Mouse (Mus musculus) induced T-regulatory cell, adult 2 months (primary cell): Measurements from ENCODE around the gene Hook2.

ENCODE experiments used
- DNase-seq: peaks from one replicate; pipeline ENCODE4 v3.0.0-alpha.2; 2012; ENCODE audit warnings: low read depth

The Hook2 gene

DNA sequence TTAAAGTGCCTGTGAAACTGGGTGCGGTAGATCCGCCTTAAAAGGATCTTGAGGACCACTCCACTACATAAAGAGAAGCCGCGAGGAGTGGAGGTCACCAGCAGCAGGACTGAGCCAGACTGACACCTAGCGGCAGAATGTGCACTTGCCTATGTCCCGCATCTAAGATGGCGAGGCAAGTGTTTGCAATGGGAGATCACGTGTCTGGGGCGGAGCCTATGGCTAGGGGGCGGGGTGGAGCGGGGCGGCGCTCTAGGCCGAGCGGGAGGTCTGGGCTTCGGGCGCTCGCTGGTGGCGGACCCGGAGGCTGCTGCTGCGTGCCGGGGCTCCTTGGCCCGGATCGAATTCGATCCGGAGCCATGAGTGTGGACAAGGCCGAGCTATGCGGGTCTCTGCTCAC is at the start of gene Hook2:
TSS of gene Hook2 (plus strand) at position 255 of the 400 bp plus-strand sequence.
- DNase-seq: peak; percentile 100

- no peak for DNase-seq
Measured at GRCm38 (mm10) chr8:84943699-84944098, 46.7 kb upstream of the Hook2 start.

DNA sequence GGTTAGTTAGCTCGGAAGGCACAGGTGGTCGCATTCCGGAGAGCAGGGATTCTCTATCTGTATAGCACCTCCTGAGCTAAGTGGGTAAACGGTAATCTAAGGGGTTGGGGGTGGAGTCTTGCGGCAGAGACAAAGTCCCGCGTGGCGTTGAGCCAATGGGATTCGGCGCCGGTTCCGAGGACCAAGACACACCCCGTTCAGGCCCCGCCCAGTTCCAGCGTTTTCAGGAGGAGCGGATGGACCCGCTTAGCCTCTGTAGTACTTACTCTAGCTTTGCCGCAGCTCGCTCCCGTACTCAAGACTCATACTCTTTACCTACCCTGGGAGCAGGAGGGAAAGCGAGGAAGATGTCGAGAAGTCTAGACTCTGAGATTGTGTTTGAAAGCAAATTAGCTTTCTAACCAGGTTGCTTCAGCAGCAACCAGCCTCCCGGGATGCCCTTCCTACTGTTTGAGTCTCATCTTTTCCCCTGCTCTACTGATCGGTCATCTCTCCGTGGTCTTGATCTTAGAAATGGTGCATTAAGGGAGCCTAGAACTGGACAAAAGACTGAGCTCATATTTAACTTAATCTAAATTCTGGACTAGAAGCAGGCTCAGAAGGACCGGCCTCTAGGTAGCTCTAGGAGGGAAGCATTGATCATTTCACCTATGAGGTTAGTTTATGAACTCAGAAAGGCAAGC is 45.8 kb upstream of the Hook2 start:
- peak; percentile 71 for DNase-seq

- no peak for DNase-seq
Measured at GRCm38 (mm10) chr8:84945235-84945632, 45.2 kb upstream of the Hook2 start.

- DNase-seq: no peak
Measured at GRCm38 (mm10) chr8:84945633-84946527, 44.5 kb upstream of the Hook2 start.

DNA sequence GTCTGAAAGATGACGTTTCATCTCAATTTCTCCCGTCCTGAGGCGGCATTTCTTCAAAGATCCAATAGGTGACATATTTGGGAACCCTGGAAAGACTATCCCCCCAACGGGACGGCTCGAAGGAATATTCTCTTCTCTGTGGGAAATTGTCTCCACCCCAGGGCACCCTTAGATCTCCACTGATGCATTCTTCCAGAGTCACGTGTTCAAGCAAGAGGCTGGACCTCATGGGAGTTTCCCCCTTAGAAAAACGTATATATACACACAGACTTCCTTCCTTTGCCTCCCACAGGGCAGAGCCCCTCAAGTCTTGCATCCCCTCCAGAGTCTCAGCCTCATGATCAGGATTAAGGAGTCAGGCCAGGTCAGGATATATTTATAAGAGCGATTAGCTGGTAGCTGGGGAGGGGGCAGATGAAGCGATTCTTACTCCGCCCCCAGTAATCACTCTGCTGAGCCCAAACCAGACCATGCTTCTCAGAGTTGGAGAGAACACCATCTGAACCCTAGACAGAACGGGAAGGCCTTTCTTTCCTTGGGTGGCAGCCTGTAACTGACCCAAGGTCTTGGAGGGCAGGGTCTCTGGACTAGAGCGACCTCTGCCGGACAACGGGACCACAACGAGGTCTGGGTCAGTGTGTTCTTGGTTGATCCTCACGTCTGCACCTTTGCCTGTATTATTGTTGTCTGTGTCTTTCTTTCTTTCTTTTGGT is 43.7 kb upstream of the Hook2 start, which contains the start of gene Rtbdn:
TSS of gene Rtbdn (plus strand) at position 464 of the 713 bp plus-strand sequence.
- no peak for DNase-seq

GRCm38 (mm10) chr8:84947241-84947545 is 43.2 kb upstream of the Hook2 start:
- DNase-seq: peak; percentile 74

DNA sequence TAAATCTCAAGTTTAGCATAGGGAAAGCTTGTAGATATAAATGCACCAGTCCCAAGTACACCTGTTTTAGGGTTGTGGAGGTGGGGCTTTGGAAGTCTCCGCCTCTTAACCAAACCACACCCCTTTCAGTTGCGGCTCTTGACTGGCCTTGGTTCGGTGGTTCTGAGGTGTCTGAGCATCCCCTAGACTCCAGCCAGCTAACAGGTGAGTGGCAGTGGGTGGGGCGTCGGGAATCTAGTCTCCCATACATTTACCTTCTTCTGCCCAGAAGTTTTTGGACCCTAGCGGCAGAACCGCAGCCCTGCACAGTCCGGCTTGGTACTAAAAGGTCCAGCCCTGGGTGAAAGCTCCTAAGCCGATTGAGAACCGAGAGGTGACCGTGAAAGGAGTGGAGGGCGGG is 40.6 kb upstream of the Hook2 start:
- DNase-seq: no peak

DNA sequence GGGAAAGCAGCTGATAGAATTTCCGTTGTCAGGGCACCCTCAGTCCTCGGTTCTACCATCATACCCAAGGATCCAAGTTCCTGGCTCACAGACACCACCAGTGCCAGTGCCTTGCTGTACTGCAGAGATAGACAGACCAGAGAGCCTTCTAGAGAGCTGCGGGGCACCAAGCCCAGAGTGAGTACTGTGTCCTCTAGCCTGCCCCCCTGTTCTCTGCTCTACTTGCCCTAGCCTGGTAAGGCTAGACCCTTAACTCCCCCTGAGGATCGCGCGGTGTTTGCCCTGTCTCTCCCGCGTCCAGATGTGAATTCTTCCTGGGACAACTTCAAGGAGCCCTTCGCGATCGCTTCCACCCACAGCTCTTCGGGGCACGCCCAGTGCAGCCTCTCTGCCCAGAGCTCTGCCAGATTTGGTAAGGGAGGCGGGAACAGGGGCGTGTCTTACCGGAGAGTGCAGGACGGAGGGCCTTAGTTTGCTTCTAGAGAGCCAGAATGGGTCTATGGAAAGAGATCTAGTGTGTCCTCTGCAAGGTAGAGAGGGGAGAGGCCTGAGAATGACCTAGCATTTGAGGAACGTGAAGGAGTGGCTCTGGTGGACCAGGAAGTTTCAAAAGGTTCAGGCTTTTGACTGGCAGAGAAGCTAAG is 37.7 kb upstream of the Hook2 start:
- DNase-seq: peak; percentile 64

DNA sequence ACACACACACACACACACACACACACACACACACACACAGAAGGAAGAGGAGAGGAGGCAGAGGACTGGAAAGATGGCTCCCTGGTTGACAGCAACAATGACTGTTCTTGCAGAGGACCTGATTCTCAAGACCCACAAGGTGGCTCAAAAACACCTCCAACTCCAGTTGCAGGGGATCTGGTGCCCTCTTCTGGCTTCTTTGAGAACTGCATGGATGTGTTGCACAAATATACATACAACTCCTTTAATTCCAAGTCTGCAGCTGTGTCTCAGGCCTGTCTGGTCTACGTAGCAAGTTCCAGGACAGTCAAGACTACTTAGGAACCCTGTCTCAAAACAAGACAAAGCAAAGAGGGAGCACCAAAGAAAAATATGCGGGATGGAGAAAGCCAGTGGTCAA is 33.6 kb upstream of the Hook2 start:
- peak; percentile 88 for DNase-seq

DNA sequence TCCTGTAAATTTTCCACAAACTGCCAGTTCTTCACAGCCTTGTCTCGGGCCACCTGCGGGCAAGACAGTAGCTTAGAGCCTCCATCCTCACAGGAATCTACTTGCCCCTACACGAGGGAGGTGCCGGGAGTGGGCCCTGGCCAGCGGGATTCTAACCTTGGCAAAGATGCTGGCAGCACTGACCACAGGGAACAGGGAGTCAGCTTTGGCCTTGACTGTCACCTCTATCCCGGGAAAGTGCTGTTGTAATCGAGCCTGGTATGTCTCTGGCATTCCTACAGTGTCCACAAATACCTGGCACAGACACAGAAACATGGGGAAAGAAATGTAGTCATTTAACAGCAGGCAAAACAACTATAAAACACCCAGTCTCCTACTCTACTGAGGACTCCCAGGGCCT is 30.6 kb upstream of the Hook2 start:
- DNase-seq: no peak

GRCm38 (mm10) chr8:84963952-84964351 is 26.5 kb upstream of the Hook2 start:
- no peak for DNase-seq

DNA sequence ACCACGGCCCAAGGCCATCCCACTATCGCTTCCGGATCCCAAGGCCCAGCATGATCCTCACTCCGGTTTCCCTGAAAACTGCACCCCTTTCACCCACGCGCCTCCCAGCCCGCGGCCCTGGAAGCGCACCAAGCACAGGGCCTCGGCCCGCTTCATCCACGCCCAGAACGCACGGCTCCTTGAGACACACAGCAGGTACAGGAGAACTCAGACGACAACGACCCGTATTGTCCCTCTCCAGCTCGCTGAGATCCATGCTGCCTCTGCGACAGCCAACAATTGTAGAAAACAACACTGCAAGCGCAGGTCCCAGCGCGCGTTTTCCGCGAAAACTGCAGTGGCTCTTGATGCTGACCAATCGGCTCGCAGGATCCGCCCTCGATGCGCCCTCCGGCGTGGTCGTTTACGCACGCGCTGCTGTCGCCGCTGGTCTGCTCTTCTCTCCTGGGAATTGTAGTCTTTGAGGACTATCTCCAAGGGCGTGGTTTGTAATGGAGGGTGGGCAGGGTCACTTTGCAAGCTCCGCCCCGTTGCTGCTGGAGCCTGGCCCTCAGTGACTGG is 24.6 kb upstream of the Hook2 start:
- DNase-seq: peak; percentile 95

GRCm38 (mm10) chr8:84966603-84967002 is 23.8 kb upstream of the Hook2 start:
- no peak for DNase-seq

DNA sequence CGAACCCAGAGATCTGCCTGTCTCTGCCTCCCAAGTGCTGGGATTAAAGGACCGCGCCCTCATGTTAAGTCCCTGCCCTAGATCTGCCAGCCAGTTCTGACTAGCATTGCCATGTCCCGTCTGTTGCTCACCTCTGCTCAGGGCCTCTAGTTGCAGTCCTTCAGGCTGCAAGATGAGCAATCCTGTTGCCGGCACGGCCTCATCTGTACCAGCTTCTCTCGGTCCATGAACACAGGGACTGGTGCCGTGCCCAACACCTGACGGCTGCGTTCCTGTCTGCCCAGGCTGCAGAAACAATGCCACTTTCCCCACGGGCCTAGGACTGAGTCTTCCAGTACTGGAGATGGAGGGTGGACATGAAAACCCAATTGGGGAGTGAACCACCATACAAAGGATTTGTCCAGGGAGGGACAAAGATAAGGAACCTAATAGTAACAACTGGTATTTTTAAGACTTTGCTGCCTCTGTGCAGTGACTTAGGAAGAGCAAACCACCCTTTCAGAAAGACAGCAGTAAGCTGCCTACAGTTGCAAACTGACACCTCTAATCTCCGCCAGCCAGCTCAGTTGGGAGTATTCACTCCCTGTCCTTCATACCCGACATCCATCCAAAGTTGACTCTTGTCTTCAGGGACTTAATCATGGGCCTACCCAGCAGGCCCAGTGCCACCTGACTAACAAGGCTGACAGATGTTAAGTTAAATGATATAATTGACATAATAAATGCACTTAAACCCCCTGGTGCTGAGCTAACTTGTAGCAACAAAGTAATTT is 22.7 kb upstream of the Hook2 start:
- no peak for DNase-seq

DNA sequence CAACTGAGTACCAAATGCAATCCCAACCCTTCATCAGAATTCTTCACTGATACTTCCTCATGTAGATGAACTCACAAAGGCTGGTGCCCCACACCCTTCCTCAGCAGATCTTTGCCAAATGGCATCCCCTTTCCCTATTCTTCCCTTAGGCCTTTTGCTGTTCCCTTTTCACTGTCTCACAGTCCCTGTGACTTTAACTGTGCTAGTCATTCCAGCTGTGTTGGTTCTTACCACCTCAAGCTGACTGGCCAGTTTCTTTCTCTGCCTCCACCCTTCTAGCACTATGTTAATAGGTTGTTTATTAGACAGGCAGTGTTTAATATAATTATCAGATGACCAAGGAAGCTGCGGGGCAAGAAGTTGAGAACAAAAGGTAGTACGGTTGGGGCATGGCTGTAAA is 21.8 kb upstream of the Hook2 start:
- DNase-seq: no peak

- peak; percentile 83 for DNase-seq
Measured at GRCm38 (mm10) chr8:84969241-84970134, 20.9 kb upstream of the Hook2 start, which contains the start of the genes Gm49661, Prdx2 and Rnaseh2a. Gene Gm49661 (minus strand): TSS chr8:84969433. Gene Prdx2 (plus strand): TSS chr8:84969587. Gene Rnaseh2a (minus strand): TSS chr8:84969767.

GRCm38 (mm10) chr8:84970135-84970790 is 20.1 kb upstream of the Hook2 start:
- DNase-seq: no peak

DNA sequence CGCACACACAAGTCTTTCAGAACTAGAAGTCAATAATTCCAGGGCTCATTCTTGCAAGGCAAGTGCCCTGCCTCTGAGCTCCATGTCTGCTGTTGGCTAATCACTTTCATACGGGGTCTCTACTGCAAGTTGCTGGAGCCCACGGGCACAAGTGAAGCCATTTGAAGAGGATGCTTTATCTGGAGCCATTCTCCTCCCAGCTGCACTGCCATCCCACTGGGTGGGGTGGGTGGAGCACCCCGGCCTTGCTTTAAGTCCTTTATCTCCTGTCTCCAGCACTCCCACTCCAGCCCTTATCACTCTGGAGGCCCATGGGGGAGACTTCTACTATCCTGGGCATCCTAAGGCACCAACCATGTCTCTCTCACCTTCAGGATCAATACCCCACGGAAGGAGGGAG is 19.5 kb upstream of the Hook2 start:
- no peak for DNase-seq
